Mouse (Mus musculus) pancreas, adult 10 weeks (tissue): ENCODE results near the gene Stx6. TPM values are rescaled to one million over a fixed set of nuclear protein-coding genes. Genes with fewer than 3 reads are reported as not detected.

Experiments
- polyA plus RNA-seq: library from polyadenylated mRNA; stranded (reverse); fragments of 350-450 nt; fragmentation: Illumina TruSeq; extraction: RNeasy Lipid Tissue Mini Kit (QIAGEN cat#74804); gene quantifications from one replicate; pipeline ENCODE4 v1.2.3, GENCODE M21; 2015; ENCODE audit warnings: low read depth, low replicate concordance; ENCODE audit not compliant: insufficient read depth

The Stx6 gene
- polyA plus RNA-seq = 4.7 TPM

DNA sequence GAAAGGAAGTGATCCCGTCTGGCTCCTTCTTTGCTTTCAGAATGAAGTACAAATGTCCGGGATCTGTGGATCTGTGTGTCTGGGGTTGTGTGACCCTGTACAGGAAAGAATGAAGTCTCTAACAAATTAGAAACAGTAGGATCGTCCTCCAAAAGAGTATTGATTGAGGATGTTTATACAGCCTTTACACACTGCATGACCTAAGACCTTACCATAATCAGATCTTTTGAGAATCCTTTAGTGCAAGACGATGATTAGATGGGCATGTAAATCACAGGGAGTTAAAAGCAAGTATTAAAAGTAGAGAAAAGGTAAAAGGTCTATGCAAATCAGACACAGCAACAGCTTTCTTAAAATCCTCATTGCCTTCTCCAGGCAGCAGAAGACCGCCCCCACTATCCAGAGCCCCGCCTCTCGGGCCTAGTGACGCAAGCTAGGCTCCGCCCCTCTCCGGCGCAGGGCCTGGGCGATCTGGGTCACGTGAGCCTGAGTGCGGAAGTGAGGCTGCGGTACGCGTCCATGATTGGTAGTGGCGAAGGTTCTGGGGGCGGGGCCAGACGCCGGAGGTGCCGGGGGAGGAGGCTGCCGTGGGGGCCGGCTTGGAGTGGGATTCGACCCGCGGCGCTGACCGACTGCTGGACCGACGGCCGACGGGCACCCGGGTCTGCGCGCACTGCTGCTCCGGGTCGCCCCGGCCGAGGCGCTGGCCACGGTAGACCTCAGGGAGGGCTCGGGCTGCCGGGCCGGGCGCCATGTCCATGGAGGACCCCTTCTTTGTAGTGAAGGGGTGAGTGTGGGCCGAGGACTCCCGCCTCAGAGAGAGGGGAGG, at the start of gene Stx6:
Gene Stx6, plus strand, starts transcription at position 575 of the 829 bp plus-strand sequence.

DNA sequence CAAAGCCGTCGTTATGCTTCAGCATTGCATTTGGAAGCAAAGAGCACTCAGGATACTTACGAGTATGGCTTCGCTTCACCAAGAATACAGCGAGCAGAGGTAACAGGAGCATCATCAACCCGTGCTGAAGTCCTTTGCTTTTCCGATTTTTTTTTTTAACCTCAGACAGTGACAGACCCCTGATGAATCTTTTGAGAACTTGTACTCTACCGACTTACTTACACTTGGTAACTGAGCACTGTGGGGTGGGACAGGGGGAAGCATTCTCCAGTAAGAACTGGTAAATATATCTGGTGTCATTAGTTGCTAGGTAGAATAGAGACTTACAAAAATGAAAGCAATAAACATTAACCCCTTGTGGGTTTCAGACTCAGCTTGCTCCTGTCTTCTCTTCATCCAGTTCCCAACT, 11.9 kb upstream of the Stx6 start, which contains the start of gene Mr1:
Gene Mr1, minus strand, starts transcription at position 243 of the 409 bp plus-strand sequence.

DNA sequence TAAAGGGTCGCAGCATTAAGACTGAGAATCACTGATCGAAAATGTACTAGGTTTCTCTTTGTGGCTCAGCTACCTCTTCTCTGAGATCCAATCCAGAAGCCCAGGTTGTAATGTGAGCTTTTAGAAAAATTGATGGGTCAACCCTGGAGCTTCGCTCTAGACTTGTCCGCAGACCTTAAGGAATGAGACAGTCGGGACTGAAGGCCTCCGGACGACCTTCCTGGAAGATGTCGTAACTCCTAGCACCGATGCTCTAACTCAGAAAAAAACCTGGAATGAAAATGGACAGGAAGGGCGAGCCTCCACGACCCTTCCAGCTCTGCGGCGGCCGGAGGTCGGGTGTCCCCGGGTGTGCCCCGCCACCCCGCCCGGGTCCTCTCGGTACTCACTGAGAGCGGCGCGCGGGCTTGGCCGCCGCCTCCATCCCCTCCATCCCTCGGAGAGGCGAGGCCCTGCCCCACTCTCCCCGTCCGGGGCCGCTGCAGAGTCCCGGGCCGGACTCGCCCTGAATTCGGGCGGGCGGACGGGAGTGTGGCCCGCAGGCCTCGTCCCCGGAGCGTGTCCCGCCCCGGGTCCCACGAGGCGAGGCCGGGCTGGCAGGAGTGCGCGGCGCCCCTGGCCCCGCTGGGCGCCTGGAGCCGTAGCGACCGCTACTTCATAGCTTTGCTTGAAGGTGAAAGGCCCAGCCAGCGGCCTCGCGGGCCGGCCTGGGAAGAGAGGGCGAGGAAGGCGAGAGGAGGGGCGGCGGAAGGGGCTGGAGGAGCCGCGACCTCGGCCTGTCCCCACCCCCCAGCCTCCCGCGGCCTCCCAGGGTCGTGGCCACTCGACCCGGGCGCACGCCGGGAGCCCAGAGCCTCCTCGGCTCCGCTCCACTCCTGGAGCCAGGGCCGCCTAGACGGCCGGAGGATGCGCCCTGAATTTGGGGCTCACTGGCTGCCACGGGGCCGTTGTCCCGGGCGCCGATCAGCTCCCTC, 85.6 kb downstream of the Stx6 start, which contains the start of gene BC034090:
Gene BC034090, minus strand, starts transcription at position 648 of the 974 bp plus-strand sequence.

Other genes with a start within 250 kb of the Stx6 start
- 7.4 TPM for gene Ier5, start 59.1 kb upstream of the Stx6 start, polyA plus RNA-seq
- gene Mr1, start 11.9 kb upstream of the Stx6 start, polyA plus RNA-seq = 3.7 TPM
- gene BC034090, start 85.7 kb downstream of the Stx6 start, polyA plus RNA-seq = 32.2 TPM